Mouse (Mus musculus) heart, postnatal 4 days (tissue): ENCODE measurements around the gene Cenpe. TPM values are rescaled to one million over a fixed set of nuclear protein-coding genes. Genes with fewer than 3 reads are reported as not detected.

ENCODE experiments used
- total RNA-seq, 2 experiments: library from RNA; stranded (reverse); gene quantifications; 2 replicates each; pipeline ENCODE4 v1.2.3; 2021

The Cenpe gene
- total RNA-seq, 2 experiments from 2014 or later: 20.4 to 22.6 TPM

Other genes starting within 250 kb of the Cenpe start
- gene Bdh2, start 68.7 kb downstream of the Cenpe start, total RNA-seq: 1 to 10 TPM; 6.7 to 7.0 TPM
- 1 to 10 TPM in 1 of 2 experiments, under 1 TPM in 1; 0.41 to 1.5 TPM for gene Slc9b2, start 95.2 kb downstream of the Cenpe start, total RNA-seq
- gene Slc9b1, start 135.5 kb downstream of the Cenpe start, total RNA-seq: 1 to 10 TPM in 1 of 2 experiments, under 1 TPM in 1; 0.74 to 1.0 TPM
- 10 to 100 TPM; 35.6 to 38.2 TPM for gene Cisd2, start 211.4 kb downstream of the Cenpe start, total RNA-seq
- 100 to 1,000 TPM; 389 to 397 TPM for gene Ube2d3, start 225.6 kb downstream of the Cenpe start, total RNA-seq